Mouse (Mus musculus) E14TG2a.4 (cell line): ENCODE results near the gene Snapc3.

Experiments used
- CTCF ChIP-seq: conservative IDR thresholded peaks from 2 replicates; pipeline ENCODE4 v1.5.1; 2014; ENCODE audit warnings: low read length
- POU5F1 ChIP-seq: IDR thresholded peaks from 2 replicates; pipeline ENCODE4 v1.6.1; 2014; ENCODE audit warnings: low read length, borderline replicate concordance

DNA sequence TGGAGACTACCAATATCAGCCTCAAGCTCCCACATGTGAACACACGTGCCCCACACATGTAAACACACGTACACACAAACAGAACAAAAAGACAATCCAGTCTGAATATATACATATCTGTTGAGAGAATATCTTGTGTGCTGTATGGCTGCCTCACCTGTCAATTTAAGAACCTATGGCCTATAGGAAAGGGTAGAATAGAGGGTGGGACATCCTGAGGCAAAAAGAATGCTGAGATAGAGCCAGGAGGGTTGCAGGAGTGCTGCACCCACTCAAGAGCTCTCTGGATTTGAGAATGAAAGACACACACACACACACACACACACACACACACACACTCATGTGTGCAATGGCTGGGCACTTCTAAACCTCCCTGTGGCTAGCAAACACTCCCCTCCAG lies 19.0 kb upstream of the Snapc3 start:
- TF ChIP-seq CTCF (no peak), POU5F1 (no peak)
